Mouse (Mus musculus): ENCODE measurements around the gene Immp2l. TPM values are rescaled to one million over a fixed set of nuclear protein-coding genes. Genes with fewer than 3 reads are reported as not detected.

The Immp2l gene
- polyA plus RNA-seq, 2 experiments: 6.9 to 10.6 TPM

- H3K4me2 ChIP-seq (replicated peaks; ENCODE audit: low read depth, low read length, severe bottlenecking): no peak overlapping the region
- no peaks in the 10 kb centered on the region for H3K27me3 ChIP-seq (ENCODE audit: control insufficient read depth, insufficient read depth, low read length)
- 34% methylated on average over 2 of the region's 2 CpGs for WGBS
- no peaks in the 10 kb centered on the region for H3K36me3 ChIP-seq (ENCODE audit: control insufficient read depth, insufficient read depth, low read length)
- no peak for DNase-seq (ENCODE audit: low spot score)
- no peak for ATAC-seq (ENCODE audit: low FRiP score, low read depth)
- no peaks in the 10 kb centered on the region for H3K4me1 ChIP-seq (ENCODE audit: control insufficient read depth, insufficient read depth, low read length)
- H3K27ac ChIP-seq (replicated peaks; ENCODE audit: low read depth, low read length): no peak overlapping the region
- no peaks in the 10 kb centered on the region for H3K9me3 ChIP-seq (ENCODE audit: control insufficient read depth, low read length)
- TF ChIP-seq POLR2A (IDR thresholded peaks at IDR 0.05; ENCODE audit: borderline replicate concordance, extremely low read depth, insufficient read depth, insufficient read length): no peak
- no peak overlapping the region for H3K9ac ChIP-seq (ENCODE audit: low read depth, low read length, severe bottlenecking)
- H3K4me3 ChIP-seq (replicated peaks; ENCODE audit: low read length): no peak overlapping the region
Observed at GRCm38 (mm10) chr12:41241221-41241620, 217.3 kb downstream of the Immp2l start.

GRCm38 (mm10) chr12:41248254-41248653 lies 224.4 kb downstream of the Immp2l start:
- no peak for ATAC-seq (ENCODE audit: low FRiP score, low read depth)
- H3K36me3 ChIP-seq (ENCODE audit: control insufficient read depth, insufficient read depth, low read length): no peaks in the 10 kb centered on the region
- no peak for DNase-seq (ENCODE audit: low spot score)
- H3K4me3 ChIP-seq (replicated peaks; ENCODE audit: low read length): no peak overlapping the region
- H3K4me2 ChIP-seq (replicated peaks; ENCODE audit: low read depth, low read length, severe bottlenecking): no peak overlapping the region
- no peaks in the 10 kb centered on the region for H3K9me3 ChIP-seq (ENCODE audit: control insufficient read depth, low read length)
- WGBS: 98% methylated on average over 1 of the region's 1 CpGs
- H3K9ac ChIP-seq (ENCODE audit: low read depth, low read length, severe bottlenecking): no peak overlapping the region
- no peaks in the 10 kb centered on the region for H3K4me1 ChIP-seq (ENCODE audit: control insufficient read depth, insufficient read depth, low read length)
- no peaks in the 10 kb centered on the region for H3K27me3 ChIP-seq (ENCODE audit: control insufficient read depth, insufficient read depth, low read length)
- no peak for TF ChIP-seq POLR2A (IDR thresholded peaks at IDR 0.05; ENCODE audit: borderline replicate concordance, extremely low read depth, insufficient read depth, insufficient read length)
- H3K27ac ChIP-seq (replicated peaks; ENCODE audit: low read depth, low read length): no peak overlapping the region

GRCm38 (mm10) chr12:41250123-41250522 lies 226.2 kb downstream of the Immp2l start:
- no peak for DNase-seq (ENCODE audit: low spot score)
- WGBS: 83% methylated on average over 3 of the region's 3 CpGs

GRCm38 (mm10) chr12:41257905-41258304 lies 234.0 kb downstream of the Immp2l start:
- 19% methylated on average over 2 of the region's 2 CpGs for WGBS
- no peaks in the 10 kb centered on the region for H3K4me1 ChIP-seq (ENCODE audit: control insufficient read depth, insufficient read depth, low read length)
- H3K4me2 ChIP-seq (replicated peaks; ENCODE audit: low read depth, low read length, severe bottlenecking): no peak overlapping the region
- TF ChIP-seq POLR2A (IDR thresholded peaks at IDR 0.05; ENCODE audit: borderline replicate concordance, extremely low read depth, insufficient read depth, insufficient read length): no peak
- ATAC-seq (ENCODE audit: low FRiP score, low read depth) (no peak), DNase-seq (ENCODE audit: low spot score) (no peak)
- no peak overlapping the region for H3K9ac ChIP-seq (ENCODE audit: low read depth, low read length, severe bottlenecking)
- H3K27ac ChIP-seq (replicated peaks; ENCODE audit: low read depth, low read length): no peak overlapping the region
- H3K27me3 ChIP-seq (ENCODE audit: control insufficient read depth, insufficient read depth, low read length): no peaks in the 10 kb centered on the region
- no peak overlapping the region for H3K4me3 ChIP-seq (replicated peaks; ENCODE audit: low read length)
- no peaks in the 10 kb centered on the region for H3K9me3 ChIP-seq (ENCODE audit: control insufficient read depth, low read length)
- H3K36me3 ChIP-seq (ENCODE audit: control insufficient read depth, insufficient read depth, low read length): no peaks in the 10 kb centered on the region

More at GRCm38 (mm10) chr12:41250123-41250522, 226.2 kb downstream of the Immp2l start:
- Histone ChIP-seq H3K9me3 (ENCODE audit: control insufficient read depth, low read length) (no peaks in the 10 kb centered on the region), H3K4me1 (ENCODE audit: control insufficient read depth, insufficient read depth, low read length) (no peaks in the 10 kb centered on the region), H3K27ac (replicated peaks; ENCODE audit: low read depth, low read length) (no peak overlapping the region), H3K27me3 (ENCODE audit: control insufficient read depth, insufficient read depth, low read length) (no peaks in the 10 kb centered on the region), H3K36me3 (ENCODE audit: control insufficient read depth, insufficient read depth, low read length) (no peaks in the 10 kb centered on the region), H3K4me3 (replicated peaks; ENCODE audit: low read length) (no peak overlapping the region), H3K9ac (ENCODE audit: low read depth, low read length, severe bottlenecking) (no peak overlapping the region), H3K4me2 (replicated peaks; ENCODE audit: low read depth, low read length, severe bottlenecking) (no peak overlapping the region)
- no peak for ATAC-seq (ENCODE audit: low FRiP score, low read depth)
- no peak for TF ChIP-seq POLR2A (IDR thresholded peaks at IDR 0.05; ENCODE audit: borderline replicate concordance, extremely low read depth, insufficient read depth, insufficient read length)

GRCm38 (mm10) chr12:41259608-41260007 lies 235.7 kb downstream of the Immp2l start:
- 77% methylated on average over 2 of the region's 2 CpGs for WGBS
- no peak overlapping the region for H3K27ac ChIP-seq (replicated peaks; ENCODE audit: low read depth, low read length)
- no peak overlapping the region for H3K4me2 ChIP-seq (replicated peaks; ENCODE audit: low read depth, low read length, severe bottlenecking)
- no peaks in the 10 kb centered on the region for H3K4me1 ChIP-seq (ENCODE audit: control insufficient read depth, insufficient read depth, low read length)
- H3K9me3 ChIP-seq (ENCODE audit: control insufficient read depth, low read length): no peaks in the 10 kb centered on the region
- H3K4me3 ChIP-seq (replicated peaks; ENCODE audit: low read length): no peak overlapping the region
- no peak for DNase-seq (ENCODE audit: low spot score)
- no peaks in the 10 kb centered on the region for H3K27me3 ChIP-seq (ENCODE audit: control insufficient read depth, insufficient read depth, low read length)
- no peaks in the 10 kb centered on the region for H3K36me3 ChIP-seq (ENCODE audit: control insufficient read depth, insufficient read depth, low read length)
- no peak for TF ChIP-seq POLR2A (IDR thresholded peaks at IDR 0.05; ENCODE audit: borderline replicate concordance, extremely low read depth, insufficient read depth, insufficient read length)
- no peak for ATAC-seq (ENCODE audit: low FRiP score, low read depth)
- H3K9ac ChIP-seq (ENCODE audit: low read depth, low read length, severe bottlenecking): no peak overlapping the region

- H3K27me3 ChIP-seq (ENCODE audit: control insufficient read depth, insufficient read depth, low read length): no peaks in the 10 kb centered on the region
- H3K4me2 ChIP-seq (replicated peaks; ENCODE audit: low read depth, low read length, severe bottlenecking): no peak overlapping the region
- no peaks in the 10 kb centered on the region for H3K4me1 ChIP-seq (ENCODE audit: control insufficient read depth, insufficient read depth, low read length)
- no peak overlapping the region for H3K4me3 ChIP-seq (replicated peaks; ENCODE audit: low read length)
- H3K27ac ChIP-seq (replicated peaks; ENCODE audit: low read depth, low read length): no peak overlapping the region
- no peak overlapping the region for H3K9ac ChIP-seq (ENCODE audit: low read depth, low read length, severe bottlenecking)
- ATAC-seq (ENCODE audit: low FRiP score, low read depth) (no peak), DNase-seq (ENCODE audit: low spot score) (no peak)
- 91% methylated on average over 8 of the region's 8 CpGs for WGBS
- no peaks in the 10 kb centered on the region for H3K36me3 ChIP-seq (ENCODE audit: control insufficient read depth, insufficient read depth, low read length)
- no peaks in the 10 kb centered on the region for H3K9me3 ChIP-seq (ENCODE audit: control insufficient read depth, low read length)
- TF ChIP-seq POLR2A (IDR thresholded peaks at IDR 0.05; ENCODE audit: borderline replicate concordance, extremely low read depth, insufficient read depth, insufficient read length): no peak
Observed at GRCm38 (mm10) chr12:41274136-41274535, 250.2 kb downstream of the Immp2l start.

All from limb, embryonic 14.5 days (tissue).